Mouse (Mus musculus) fat pad, adult 2 months (tissue): ENCODE results near the gene Ninj1.

Experiments
- DNase-seq: peaks from one replicate; pipeline ENCODE4 v3.0.0-alpha.2; 2011; ENCODE audit warnings: low read depth, low spot score; ENCODE audit errors: extremely low read depth

Gene Ninj1

DNA sequence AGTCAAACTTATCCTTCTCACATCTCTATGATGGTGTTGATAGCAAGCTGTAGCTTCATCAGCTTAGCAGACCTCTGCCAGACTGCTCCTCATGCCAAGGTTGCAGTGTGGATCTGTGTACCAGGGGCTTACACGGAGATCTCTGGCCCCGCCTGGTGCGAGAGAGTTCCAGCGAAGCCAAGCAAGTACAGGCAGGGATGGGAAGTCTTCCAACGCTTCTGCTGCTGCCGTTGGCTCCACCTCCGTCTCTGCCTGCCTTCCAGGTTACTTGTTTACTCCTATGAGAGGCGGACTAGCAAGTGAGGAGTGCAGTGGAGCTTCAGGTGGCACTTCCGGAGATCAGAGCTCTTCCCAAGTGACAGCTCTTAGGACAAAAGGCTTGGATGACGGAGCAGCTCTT is 37.0 kb downstream of the Ninj1 start:
- DNase-seq, result peak; percentile 26

DNA sequence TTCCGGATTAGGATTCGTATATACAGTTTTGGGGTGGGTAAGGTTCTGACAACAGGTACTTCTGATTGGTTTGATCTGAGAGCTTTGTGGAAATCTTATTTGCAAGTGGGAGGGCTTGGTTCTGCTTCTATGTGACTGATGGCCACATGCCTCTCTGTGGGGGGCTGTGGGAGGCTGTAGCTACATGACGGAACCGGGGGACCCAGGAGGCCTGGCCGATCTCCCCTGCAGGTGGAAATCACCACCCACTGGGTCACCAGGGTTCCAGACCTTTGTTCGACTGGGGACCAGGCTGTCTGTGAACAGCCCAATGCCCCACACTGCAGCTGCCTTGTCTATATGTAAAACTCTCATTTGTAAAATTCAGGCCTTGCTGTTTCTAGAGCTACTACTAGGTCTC is 37.4 kb downstream of the Ninj1 start:
- DNase-seq, result no peak

DNA sequence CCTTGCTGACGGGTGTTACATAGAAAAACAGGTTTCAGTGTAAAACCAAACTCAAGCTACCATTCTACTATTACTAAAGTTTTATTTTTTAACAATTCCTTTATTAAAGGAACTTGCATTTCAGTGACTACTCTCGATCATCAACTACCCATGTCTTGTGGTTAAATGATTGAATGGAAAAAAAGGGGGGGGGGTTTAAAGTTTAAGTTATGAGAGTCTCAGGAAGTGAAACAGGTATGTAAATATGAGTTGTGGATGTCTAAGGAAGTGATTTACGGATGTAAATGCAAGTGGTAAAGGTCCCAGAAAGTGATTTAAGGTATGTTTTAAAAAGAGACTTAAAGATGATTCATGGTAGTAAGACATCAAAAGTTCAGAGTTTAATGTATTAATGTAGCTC is 37.9 kb downstream of the Ninj1 start:
- no peak for DNase-seq

- no peak for DNase-seq
Observed at GRCm38 (mm10) chr13:49225633-49226032, 38.3 kb downstream of the Ninj1 start.

DNA sequence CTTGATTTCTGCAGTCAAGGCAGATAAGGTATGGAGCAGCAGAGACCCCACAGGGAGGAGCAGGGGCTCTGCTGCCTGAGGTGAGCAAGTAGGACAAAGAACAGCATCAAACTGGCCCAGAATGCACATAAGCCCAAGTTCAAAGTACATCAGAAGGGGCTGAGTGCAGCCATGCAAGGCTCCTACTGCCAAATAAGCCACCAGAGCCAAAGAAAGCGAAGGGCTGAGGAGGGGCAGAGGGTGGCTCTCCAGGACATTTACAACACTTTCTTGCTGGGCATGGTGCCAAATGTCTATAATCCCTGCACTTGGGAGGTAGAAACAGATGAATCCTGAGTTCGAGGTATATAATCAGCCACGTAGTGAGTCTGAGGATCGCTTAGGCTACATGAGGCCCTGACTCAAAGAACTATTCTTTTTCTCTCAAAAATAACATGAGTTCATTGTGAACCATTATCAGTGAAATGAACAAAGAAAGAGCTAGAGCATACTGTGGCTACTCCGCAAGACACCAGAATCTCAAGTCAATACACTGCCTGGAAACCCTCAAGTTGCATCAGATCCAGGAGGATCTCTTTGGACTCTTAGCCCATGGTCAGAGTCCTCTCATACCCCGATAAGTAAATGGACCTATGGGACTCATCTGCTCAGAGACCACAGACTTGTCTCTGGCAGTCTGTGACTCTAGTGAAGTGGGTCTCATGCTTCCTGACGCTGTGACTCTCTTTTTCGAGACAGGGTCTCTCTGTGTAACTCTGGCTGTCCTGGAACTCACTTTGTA is 46.7 kb downstream of the Ninj1 start:
- no peak for DNase-seq

DNA sequence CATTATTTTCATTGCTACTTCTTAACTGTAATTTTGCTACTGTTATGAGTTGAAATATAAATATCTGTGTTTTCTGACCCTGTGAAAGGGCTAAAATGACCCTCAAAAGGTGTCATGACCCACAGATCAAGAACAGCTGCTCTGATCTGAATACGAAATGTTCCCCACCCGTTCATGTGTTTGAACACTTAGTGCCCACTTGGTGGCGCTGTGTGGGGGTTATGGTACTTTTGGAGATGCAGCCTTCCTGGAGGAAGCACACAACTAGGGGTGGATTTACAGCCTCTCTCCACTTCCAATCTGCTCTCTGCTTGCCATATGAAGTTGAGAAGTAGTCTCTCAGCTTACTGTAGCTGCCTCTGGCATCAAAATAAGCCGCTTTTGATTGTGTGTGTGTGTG is 47.4 kb downstream of the Ninj1 start:
- no peak for DNase-seq

DNA sequence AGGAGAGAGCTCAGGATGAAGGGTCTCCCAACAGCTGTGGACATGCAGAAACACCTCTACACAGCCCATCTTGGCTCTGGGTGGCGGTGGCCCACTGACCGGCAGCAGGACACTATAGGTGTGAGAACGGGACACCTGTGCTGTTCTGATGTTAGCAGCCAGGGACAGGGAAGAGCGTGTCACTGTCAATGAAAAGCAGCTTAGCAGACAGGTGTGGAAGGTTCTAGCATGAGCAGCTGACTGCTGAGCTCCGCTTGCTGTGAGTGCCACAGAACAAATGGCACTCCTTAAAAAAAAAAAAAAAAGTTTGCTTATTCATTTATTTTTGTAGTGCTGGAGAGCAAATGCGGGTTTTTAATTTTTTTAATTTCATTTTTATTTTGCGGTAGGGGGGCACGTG is 50.3 kb downstream of the Ninj1 start:
- DNase-seq, result no peak

DNA sequence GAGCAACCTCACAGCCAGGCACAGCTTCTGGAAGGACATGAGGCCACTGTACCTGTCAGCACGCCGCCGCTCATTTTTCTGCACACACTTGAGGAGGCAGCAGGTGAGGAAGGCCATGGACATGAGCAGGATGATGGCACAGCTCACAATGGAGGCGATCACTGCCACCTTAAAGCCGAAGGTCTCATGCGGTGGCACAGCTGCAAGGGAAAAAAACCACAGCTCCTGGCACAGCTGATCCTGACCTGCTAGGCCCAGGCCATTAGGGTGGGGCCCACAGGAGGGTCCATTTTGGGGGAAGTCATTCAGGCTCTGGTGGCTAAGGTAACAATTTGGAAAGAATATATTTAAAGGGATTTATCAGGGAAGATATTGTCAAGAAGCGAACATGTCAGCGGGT is 51.5 kb downstream of the Ninj1 start:
- DNase-seq, result no peak

- no peak for DNase-seq
Observed at GRCm38 (mm10) chr13:49242321-49243065, 55.2 kb downstream of the Ninj1 start.

DNA sequence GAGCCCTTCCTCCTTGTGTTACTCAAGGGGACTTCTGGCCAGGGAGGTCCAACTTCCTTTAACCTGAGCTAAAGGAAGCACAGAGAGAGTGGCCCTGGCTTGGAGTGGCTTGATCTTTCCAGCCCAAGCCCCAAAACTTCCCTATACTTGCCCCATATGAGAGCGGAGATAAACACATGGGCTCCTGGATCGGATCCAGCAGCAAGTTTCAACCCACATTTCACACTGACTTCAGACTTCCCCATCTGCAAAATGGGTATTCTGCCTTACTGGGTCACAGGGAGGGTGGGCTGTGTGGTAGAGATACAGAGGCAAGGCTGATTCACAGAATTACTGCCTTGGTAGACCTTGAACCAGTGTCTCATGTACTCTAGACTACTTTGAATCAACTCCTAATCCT is 56.2 kb downstream of the Ninj1 start:
- no peak for DNase-seq

GRCm38 (mm10) chr13:49245251-49245650 is 58.0 kb downstream of the Ninj1 start:
- no peak for DNase-seq
